Mouse (Mus musculus) hindbrain, embryonic 16.5 days (tissue): ENCODE results near the gene Clcnka. TPM values are rescaled to one million over a fixed set of nuclear protein-coding genes. Genes with fewer than 3 reads are reported as not detected.

ENCODE experiments used
- ATAC-seq: fragments of 200-750 bp; cut with Nextera tagmentation; 2 replicates; pipeline ENCODE4 v1.8.0; 2017; ENCODE audit warnings: moderate TSS enrichment, moderate library complexity
- H3K27ac ChIP-seq: fragments of 300-500 bp; sonication (generic); 2 replicates; pipeline ENCODE4 v1.5.1; 2014; ENCODE audit warnings: low read depth, mild to moderate bottlenecking, control low read depth, low read length, moderate library complexity
- H3K27me3 ChIP-seq: fragments of 300-500 bp; sonication (generic); replicated peaks from 2 replicates; pipeline ENCODE4 v1.6.1; 2014; ENCODE audit warnings: low read length; ENCODE audit not compliant: control insufficient read depth, insufficient read depth
- H3K36me3 ChIP-seq: fragments of 300-500 bp; sonication (generic); 2 replicates; pipeline ENCODE4 v1.6.1; 2014; ENCODE audit warnings: mild to moderate bottlenecking, low read length, moderate library complexity, mixed read lengths; ENCODE audit not compliant: control insufficient read depth, insufficient read depth
- H3K4me1 ChIP-seq: fragments of 300-500 bp; sonication (generic); 2 replicates; pipeline ENCODE4 v1.6.1; 2014; ENCODE audit warnings: low read depth, low read length; ENCODE audit not compliant: control insufficient read depth, insufficient read depth
- H3K4me2 ChIP-seq: fragments of 300-500 bp; sonication (generic); 2 replicates; pipeline ENCODE4 v1.6.1; 2014; ENCODE audit warnings: mild to moderate bottlenecking, low read length, control low read depth, moderate library complexity
- H3K4me3 ChIP-seq: fragments of 300-500 bp; sonication (generic); 2 replicates; pipeline ENCODE4 v1.5.1; 2014; ENCODE audit warnings: mild to moderate bottlenecking, low read length, control low read depth, moderate library complexity
- H3K9ac ChIP-seq: fragments of 300-500 bp; sonication (generic); 2 replicates; pipeline ENCODE4 v1.6.1; 2014; ENCODE audit warnings: low read depth, mild to moderate bottlenecking, control low read depth, low read length, moderate library complexity
- H3K9me3 ChIP-seq: fragments of 300-500 bp; sonication (generic); 2 replicates; pipeline ENCODE4 v1.6.1; 2014; ENCODE audit warnings: mild to moderate bottlenecking, low read length, moderate library complexity; ENCODE audit not compliant: control insufficient read depth
- WGBS: fragments of 180-500 bp; shearing (Covaris S2); extraction: QIAGEN DNeasy Blood & Tissue Kit; methylation state at CpG from one replicate; pipeline ENCODE4 v1.1.7; 2014; 5-methylcytosine and 5-hydroxymethylcytosine counted together
- polyA plus RNA-seq: library from polyadenylated mRNA; unstranded; fragments of >200 nt; fragmentation: Nextera tagmentation; extraction: Ambion mirVana; gene quantifications from 2 replicates; pipeline ENCODE4 v1.2.1, GENCODE M21; 2015

Clcnka gene
- polyA plus RNA-seq, 1 experiment from 2014 or later = 0.78 TPM

DNA sequence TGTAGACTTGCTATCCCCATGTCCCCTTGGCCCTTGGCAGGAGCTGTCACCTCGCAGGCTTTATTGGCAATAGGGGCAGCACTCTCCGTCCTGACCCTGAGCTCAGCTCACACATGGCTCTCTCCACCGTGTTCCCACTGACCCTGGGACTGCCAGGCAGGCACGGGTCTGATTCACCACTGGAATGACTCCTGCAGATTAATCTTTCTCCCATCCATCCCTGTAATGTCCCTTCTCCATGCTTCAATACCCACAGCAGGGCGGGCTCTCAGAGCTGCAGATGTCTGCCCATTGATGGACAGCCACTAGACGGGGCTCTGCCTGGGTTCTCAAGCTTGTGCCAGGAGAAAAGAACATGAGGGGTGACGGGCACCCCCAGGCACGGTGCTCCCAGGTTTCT is 33.4 kb downstream of the Clcnka start:
- H3K27ac ChIP-seq = no peak overlapping the region
- peaks cover 17% of the 10 kb centered on the region for H3K27me3 ChIP-seq
- H3K9ac ChIP-seq = no peak overlapping the region
- H3K4me2 ChIP-seq = no peak overlapping the region
- no peak for ATAC-seq
- no peak overlapping the region for H3K4me3 ChIP-seq
- peaks cover 7% of the 10 kb centered on the region; the same call in 1 of the 2 replicates for H3K4me1 ChIP-seq
- WGBS = 43% methylated on average over 8 of the region's 8 CpGs
- H3K36me3 ChIP-seq = no peaks in the 10 kb centered on the region
- H3K9me3 ChIP-seq = no peaks in the 10 kb centered on the region

DNA sequence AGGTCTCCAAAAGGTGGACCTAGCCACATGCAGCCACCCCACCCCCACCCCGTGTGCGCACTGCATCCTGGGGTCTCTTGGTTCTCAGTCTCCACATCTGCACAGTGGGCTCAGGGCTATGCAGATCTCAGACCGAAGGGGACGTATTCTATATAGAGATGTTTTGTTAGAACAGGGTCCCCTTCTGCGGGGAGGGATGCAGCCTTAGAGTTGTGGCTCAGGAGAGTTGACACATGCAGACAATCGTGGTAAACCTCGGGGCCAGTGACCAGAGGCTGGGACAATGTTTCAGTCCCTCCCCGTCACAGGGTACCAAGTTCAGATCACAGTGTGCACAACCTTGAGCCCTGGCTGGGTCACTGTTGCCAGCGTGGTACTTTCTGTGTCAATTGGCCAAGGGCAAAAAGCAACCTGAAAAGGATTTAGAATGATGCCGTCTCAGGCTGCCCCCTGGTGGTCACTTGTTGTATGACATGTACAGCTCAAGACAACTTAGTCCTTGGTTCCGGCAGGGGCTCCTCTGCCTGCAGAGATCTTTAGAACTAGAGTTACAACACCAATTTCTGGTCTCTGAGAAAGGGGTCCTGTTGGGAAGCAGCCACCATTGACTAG is 35.5 kb downstream of the Clcnka start:
- Histone ChIP-seq H3K27ac (no peak overlapping the region), H3K9me3 (no peaks in the 10 kb centered on the region), H3K4me2 (no peak overlapping the region), H3K4me1 (peaks cover 6% of the 10 kb centered on the region; the same call in 1 of the 2 replicates), H3K9ac (no peak overlapping the region; the same call in 1 of the 2 replicates), H3K4me3 (no peak overlapping the region), H3K27me3 (peaks cover 17% of the 10 kb centered on the region), H3K36me3 (no peaks in the 10 kb centered on the region)
- 25% methylated on average over 11 of the region's 11 CpGs for WGBS
- ATAC-seq = 0 out of 2 replicates have a peak, but pooled peaks have one; percentile 28

GRCm38 (mm10) chr4:141360846-141361245 is 37.7 kb downstream of the Clcnka start:
- peaks cover 10% of the 10 kb centered on the region for H3K27me3 ChIP-seq
- WGBS = 30% methylated on average over 7 of the region's 7 CpGs
- no peak for ATAC-seq
- no peak overlapping the region for H3K4me2 ChIP-seq
- no peaks in the 10 kb centered on the region for H3K9me3 ChIP-seq
- H3K36me3 ChIP-seq = no peaks in the 10 kb centered on the region
- no peak overlapping the region for H3K27ac ChIP-seq
- H3K9ac ChIP-seq = no peak overlapping the region
- no peak overlapping the region for H3K4me3 ChIP-seq
- H3K4me1 ChIP-seq = peaks cover 2% of the 10 kb centered on the region; the same call in 1 of the 2 replicates

DNA sequence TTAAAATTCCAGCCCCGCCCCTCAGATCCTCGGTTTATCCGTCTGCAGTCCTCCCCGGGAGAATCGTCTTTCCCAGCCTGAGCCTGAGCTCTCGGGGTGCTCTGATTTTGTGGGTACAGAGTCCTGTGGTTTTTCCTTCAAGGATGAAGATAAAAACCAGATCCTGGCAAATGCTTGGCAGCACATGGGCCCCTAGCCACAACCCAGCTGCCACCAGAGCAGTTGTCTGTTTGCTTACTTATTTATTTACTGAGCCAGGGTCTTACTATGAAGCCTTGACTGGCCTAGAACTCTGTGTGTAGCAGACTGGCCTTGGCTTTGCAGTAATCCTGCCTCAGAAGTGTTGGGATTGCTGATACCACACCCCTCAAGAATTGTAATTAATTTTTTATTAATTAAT is 39.3 kb downstream of the Clcnka start:
- ATAC-seq = no peak
- Histone ChIP-seq H3K27me3 (peaks cover 4% of the 10 kb centered on the region), H3K4me2 (no peak overlapping the region), H3K27ac (no peak overlapping the region), H3K4me1 (peaks cover 2% of the 10 kb centered on the region; the same call in 1 of the 2 replicates), H3K36me3 (no peaks in the 10 kb centered on the region), H3K4me3 (no peak overlapping the region), H3K9ac (no peak overlapping the region), H3K9me3 (no peaks in the 10 kb centered on the region)
- 87% methylated on average over 6 of the region's 6 CpGs for WGBS

- Histone ChIP-seq H3K4me1 (peaks cover 2% of the 10 kb centered on the region; the same call in 1 of the 2 replicates), H3K27me3 (0 out of 2 replicates have a peak, but pooled peaks cover 2% of the 10 kb centered on the region), H3K9ac (no peak overlapping the region), H3K9me3 (no peaks in the 10 kb centered on the region), H3K4me2 (no peak overlapping the region), H3K36me3 (no peaks in the 10 kb centered on the region), H3K4me3 (no peak overlapping the region), H3K27ac (no peak overlapping the region)
- ATAC-seq = no peak
Measured at GRCm38 (mm10) chr4:141357811-141358210, 40.7 kb downstream of the Clcnka start.

DNA sequence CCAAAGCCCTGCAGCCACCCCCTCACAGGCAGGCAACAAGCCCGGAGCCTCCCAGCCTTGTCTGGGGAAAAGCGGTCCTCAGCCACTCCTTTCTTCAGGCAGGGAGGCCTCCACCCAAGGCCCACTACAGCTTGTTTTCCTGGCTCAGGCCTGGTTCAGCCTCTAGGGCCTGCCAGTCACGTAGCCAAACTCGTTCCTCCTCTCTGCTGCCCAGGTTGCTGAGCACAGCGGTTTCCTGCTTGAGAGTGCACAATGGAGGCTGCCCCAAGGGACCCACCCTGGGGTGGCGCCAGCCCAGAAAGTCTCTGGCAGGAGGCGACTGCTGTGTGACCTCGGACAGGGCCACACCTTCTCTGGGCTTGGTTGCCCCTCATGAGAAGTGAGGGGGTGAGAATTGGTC is 44.7 kb downstream of the Clcnka start:
- no peak overlapping the region for H3K4me3 ChIP-seq
- H3K27ac ChIP-seq = no peak overlapping the region
- H3K4me2 ChIP-seq = no peak overlapping the region
- WGBS = 66% methylated on average over 8 of the region's 8 CpGs
- ATAC-seq = no peak
- H3K4me1 ChIP-seq = no peaks in the 10 kb centered on the region
- H3K9ac ChIP-seq = no peak overlapping the region
- H3K9me3 ChIP-seq = no peaks in the 10 kb centered on the region
- H3K36me3 ChIP-seq = no peaks in the 10 kb centered on the region
- H3K27me3 ChIP-seq = no peaks in the 10 kb centered on the region

- Histone ChIP-seq H3K9ac (no peak overlapping the region), H3K4me2 (no peak overlapping the region), H3K4me3 (no peak overlapping the region), H3K9me3 (no peaks in the 10 kb centered on the region), H3K36me3 (no peaks in the 10 kb centered on the region), H3K4me1 (no peaks in the 10 kb centered on the region), H3K27me3 (no peaks in the 10 kb centered on the region), H3K27ac (no peak overlapping the region)
- 81% methylated on average over 5 of the region's 5 CpGs for WGBS
- no peak for ATAC-seq
Measured at GRCm38 (mm10) chr4:141352986-141353385, 45.5 kb downstream of the Clcnka start.

DNA sequence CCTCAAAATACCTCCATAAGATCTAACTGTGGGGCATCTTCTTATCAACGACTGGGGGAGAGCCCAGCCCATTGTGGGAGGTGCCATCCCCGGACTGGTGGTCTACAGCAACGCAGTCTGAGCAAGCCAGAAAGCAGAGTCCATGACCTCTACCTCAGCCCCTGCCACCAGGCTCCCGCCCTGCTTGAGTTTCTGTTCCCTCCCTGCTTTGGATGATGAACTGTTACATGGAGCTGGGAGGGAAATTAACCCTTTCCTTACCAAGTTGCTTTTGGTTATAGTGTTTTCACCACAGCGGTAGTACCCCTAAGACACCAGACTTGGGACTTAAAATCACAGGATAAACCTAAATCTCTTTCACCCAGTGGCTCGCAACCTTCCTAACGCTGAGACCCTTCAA is 46.6 kb downstream of the Clcnka start:
- no peaks in the 10 kb centered on the region for H3K9me3 ChIP-seq
- H3K4me3 ChIP-seq = no peak overlapping the region
- no peaks in the 10 kb centered on the region for H3K4me1 ChIP-seq
- no peak for ATAC-seq
- no peaks in the 10 kb centered on the region for H3K36me3 ChIP-seq
- H3K27me3 ChIP-seq = no peaks in the 10 kb centered on the region
- 60% methylated on average over 7 of the region's 7 CpGs for WGBS
- no peak overlapping the region for H3K27ac ChIP-seq
- H3K4me2 ChIP-seq = no peak overlapping the region
- H3K9ac ChIP-seq = no peak overlapping the region

GRCm38 (mm10) chr4:141350015-141350414 is 48.5 kb downstream of the Clcnka start:
- no peaks in the 10 kb centered on the region for H3K36me3 ChIP-seq
- H3K27me3 ChIP-seq = no peaks in the 10 kb centered on the region
- no peak overlapping the region for H3K27ac ChIP-seq
- H3K4me3 ChIP-seq = no peak overlapping the region
- H3K4me1 ChIP-seq = no peaks in the 10 kb centered on the region
- no peak for ATAC-seq
- 87% methylated on average over 12 of the region's 12 CpGs for WGBS
- no peak overlapping the region for H3K4me2 ChIP-seq
- H3K9me3 ChIP-seq = no peaks in the 10 kb centered on the region
- H3K9ac ChIP-seq = no peak overlapping the region
